Mouse (Mus musculus) bone marrow, adult 2 months (tissue): ENCODE data around the gene Armc6. TPM values are rescaled to one million over a fixed set of nuclear protein-coding genes. Genes with fewer than 3 reads are reported as not detected.
"Not testable (repeated sequence)": the region's sequence is repeated elsewhere in the genome, so short reads cannot be mapped to it uniquely, and the experiment has no call there.

ENCODE experiments used
- H3K27ac ChIP-seq: fragments of 200-500 bp; 2 replicates; pipeline ENCODE4 v1.5.1; 2012; ENCODE audit warnings: low read depth, mild to moderate bottlenecking, control low read depth, inconsistent platforms, low read length; ENCODE audit not compliant: control insufficient read depth, poor library complexity, insufficient read depth
- H3K4me1 ChIP-seq: fragments of 200-500 bp; 2 replicates; pipeline ENCODE4 v1.6.1; 2011; ENCODE audit warnings: low read length; ENCODE audit not compliant: control insufficient read depth, insufficient read depth
- H3K4me3 ChIP-seq: fragments of 200-500 bp; replicated peaks from 2 replicates; pipeline ENCODE3; 2011; ENCODE audit warnings: mild to moderate bottlenecking, low read depth, low read length, control low read depth; ENCODE audit not compliant: control insufficient read depth
- CTCF ChIP-seq: fragments of 200-500 bp; IDR thresholded peaks from 2 replicates; pipeline ENCODE4 v1.5.1; 2011; ENCODE audit warnings: low read length, control low read depth; ENCODE audit not compliant: control insufficient read depth, insufficient read depth
- POLR2A ChIP-seq: fragments of 200-500 bp; IDR thresholded peaks from 2 replicates; pipeline ENCODE4 v1.6.1; 2011; ENCODE audit warnings: low read depth, mild to moderate bottlenecking, control low read depth, low read length, borderline replicate concordance; ENCODE audit not compliant: control insufficient read depth
- WGBS: fragments of 180-500 bp; shearing (Covaris S2); methylation state at CpG from one replicate; pipeline ENCODE4 v1.1.7; 2018; 5-methylcytosine and 5-hydroxymethylcytosine counted together
- polyA plus RNA-seq: library from polyadenylated mRNA; stranded (reverse); fragments of >200 nt; gene quantifications from 2 replicates; pipeline ENCODE4 v1.2.4, GENCODE M21; 2011; ENCODE audit warnings: low replicate concordance; ENCODE audit not compliant: missing spikeins, insufficient read depth, insufficient read length

Gene Armc6
- polyA plus RNA-seq, 1 experiment, result 9.8 TPM

DNA sequence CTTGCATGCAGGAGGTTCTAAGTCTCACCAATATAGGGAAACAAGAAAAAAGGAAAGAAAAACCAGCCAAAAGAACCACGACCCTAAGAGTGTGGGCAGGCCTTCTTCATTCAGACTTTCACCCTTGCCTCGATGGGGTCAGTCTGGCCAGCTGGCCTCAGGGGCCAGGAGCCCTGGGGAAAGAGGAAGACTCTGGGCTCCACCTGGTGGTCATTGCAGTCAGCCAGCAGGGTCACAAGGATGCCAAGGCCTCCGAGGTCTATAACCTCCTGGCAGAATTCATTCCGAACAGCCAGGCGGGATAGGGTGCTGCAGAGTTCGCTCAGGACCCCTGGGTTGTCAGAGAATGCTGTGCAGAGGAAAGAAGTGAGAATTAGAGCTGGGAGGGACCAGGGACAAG is 10.9 kb downstream of the Armc6 start:
- H3K4me1 ChIP-seq, result no peaks in the 10 kb centered on the region
- no peak overlapping the region for H3K27ac ChIP-seq
- H3K4me3 ChIP-seq, result no peak overlapping the region
- TF ChIP-seq POLR2A (no peak), CTCF (peak; percentile 61)
- 62% methylated on average over 6 of the region's 6 CpGs for WGBS

DNA sequence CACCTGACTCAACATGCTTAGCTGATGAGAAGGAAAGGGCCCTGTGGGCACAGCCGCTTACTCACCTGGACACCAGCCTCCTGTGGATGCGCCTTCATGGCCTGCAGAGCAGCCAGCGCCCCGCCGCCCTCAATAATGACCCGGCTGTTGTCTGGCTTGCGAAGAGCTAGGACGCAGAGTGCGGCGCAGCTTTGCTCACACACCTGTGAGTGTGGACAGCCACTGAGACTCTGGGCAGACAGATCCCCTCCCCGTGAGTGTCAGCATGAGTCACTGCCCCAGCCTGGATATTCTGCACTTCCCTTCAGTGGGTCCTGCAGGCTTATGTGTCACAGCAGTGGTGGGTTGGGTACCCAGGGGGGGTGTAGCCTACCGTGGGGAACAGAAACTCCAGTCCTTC is 12.2 kb downstream of the Armc6 start:
- Histone ChIP-seq H3K27ac (no peak overlapping the region), H3K4me3 (no peak overlapping the region), H3K4me1 (no peaks in the 10 kb centered on the region)
- TF ChIP-seq CTCF (no peak), POLR2A (no peak)
- WGBS, result 86% methylated on average over 12 of the region's 12 CpGs

- Histone ChIP-seq H3K27ac (no peak overlapping the region), H3K4me3 (no peak overlapping the region), H3K4me1 (no peaks in the 10 kb centered on the region)
- TF ChIP-seq CTCF, result no peak
- TF ChIP-seq POLR2A, result no peak
- 96% methylated on average over 3 of the region's 3 CpGs for WGBS
These were observed 13.4 kb downstream of the Armc6 start for GRCm38 (mm10) chr8:70220911-70221310.

DNA sequence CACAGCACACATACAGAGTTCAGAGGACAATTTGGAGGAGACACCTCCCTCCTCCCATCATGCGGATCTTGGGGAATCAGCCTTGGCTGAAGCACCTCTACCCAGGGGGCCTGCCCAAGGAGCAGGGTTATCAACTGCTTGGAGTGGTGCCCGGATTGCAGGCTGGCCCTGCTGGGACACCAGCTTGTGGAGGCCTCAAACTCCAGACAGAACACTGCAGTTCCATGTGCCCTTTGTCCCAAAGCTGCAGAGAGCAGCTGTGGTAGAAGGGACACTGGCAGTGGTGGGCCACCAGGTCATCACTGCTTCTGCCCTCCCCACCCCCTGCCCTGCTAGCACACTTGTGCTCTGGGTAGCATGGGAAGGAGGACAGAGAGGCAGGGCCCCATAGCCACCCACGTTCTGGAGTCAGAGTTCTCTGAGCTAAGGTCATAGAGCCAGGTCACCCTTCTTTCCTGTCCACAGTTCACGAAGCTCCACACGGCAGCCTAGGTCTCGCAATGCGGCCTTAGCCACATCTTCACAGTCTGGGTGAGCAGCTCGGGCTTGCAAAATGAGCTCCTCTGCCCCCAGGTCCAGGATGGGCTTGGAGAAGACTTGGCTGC is 13.9 kb downstream of the Armc6 start:
- Histone ChIP-seq H3K4me3 (no peak overlapping the region), H3K4me1 (no peaks in the 10 kb centered on the region), H3K27ac (no peak overlapping the region; the same call in 1 of the 2 replicates)
- 82% methylated on average over 8 of the region's 8 CpGs for WGBS
- TF ChIP-seq POLR2A (peak; percentile 23; the same call in 1 of the 2 replicates), CTCF (no peak)

- 73% methylated on average over 5 of the region's 5 CpGs for WGBS
- TF ChIP-seq POLR2A (no peak), CTCF (no peak)
- no peak overlapping the region for H3K4me3 ChIP-seq
- no peak overlapping the region for H3K27ac ChIP-seq
- H3K4me1 ChIP-seq, result no peaks in the 10 kb centered on the region
These were observed 15.1 kb downstream of the Armc6 start for GRCm38 (mm10) chr8:70219107-70219684.

- H3K27ac ChIP-seq, result no peak overlapping the region
- no peak overlapping the region for H3K4me3 ChIP-seq
- TF ChIP-seq CTCF, result no peak
- TF ChIP-seq POLR2A, result no peak
- H3K4me1 ChIP-seq, result no peaks in the 10 kb centered on the region; the same call in 1 of the 2 replicates
These were observed 16.8 kb downstream of the Armc6 start for GRCm38 (mm10) chr8:70217441-70217840.

- Histone ChIP-seq H3K27ac (no peak overlapping the region), H3K4me1 (no peaks in the 10 kb centered on the region; the same call in 1 of the 2 replicates), H3K4me3 (no peak overlapping the region)
- TF ChIP-seq POLR2A (no peak), CTCF (no peak)
- WGBS, result 94% methylated on average over 1 of the region's 1 CpGs
These were observed 17.7 kb downstream of the Armc6 start for GRCm38 (mm10) chr8:70216566-70216965.

- H3K4me3 ChIP-seq, H3K27ac ChIP-seq, H3K4me1 ChIP-seq: not testable (repeated sequence)
- 85% methylated on average over 3 of the region's 3 CpGs for WGBS
These were observed 18.1 kb downstream of the Armc6 start for GRCm38 (mm10) chr8:70216161-70216560.

GRCm38 (mm10) chr8:70215092-70215491 is 19.2 kb downstream of the Armc6 start:
- no peak overlapping the region for H3K27ac ChIP-seq
- TF ChIP-seq CTCF (no peak), POLR2A (no peak)
- WGBS, result 81% methylated on average over 5 of the region's 5 CpGs
- no peak overlapping the region for H3K4me3 ChIP-seq
- no peaks in the 10 kb centered on the region; the same call in 1 of the 2 replicates for H3K4me1 ChIP-seq
